Mouse (Mus musculus) layer of hippocampus, adult 18-20 months (tissue): Measurements from ENCODE around the gene Lrrc49. TPM values are rescaled to one million over a fixed set of nuclear protein-coding genes. Genes with fewer than 3 reads are reported as not detected.

Experiments
- DNase-seq, 2 experiments: peaks; one replicate each; pipeline ENCODE4 v3.0.0; 2022; ENCODE audit warnings: low spot score in 2 of 2
- total RNA-seq, 2 experiments: library from RNA; stranded (reverse); gene quantifications; 2 replicates each; pipeline ENCODE4 v1.2.3; 2021

The Lrrc49 gene
- total RNA-seq, 2 experiments from 2014 or later: 59.4 to 61.0 TPM

- DNase-seq: no peak
These were observed 11.5 kb downstream of the Lrrc49 start for GRCm38 (mm10) chr9:60676429-60676828.

DNA sequence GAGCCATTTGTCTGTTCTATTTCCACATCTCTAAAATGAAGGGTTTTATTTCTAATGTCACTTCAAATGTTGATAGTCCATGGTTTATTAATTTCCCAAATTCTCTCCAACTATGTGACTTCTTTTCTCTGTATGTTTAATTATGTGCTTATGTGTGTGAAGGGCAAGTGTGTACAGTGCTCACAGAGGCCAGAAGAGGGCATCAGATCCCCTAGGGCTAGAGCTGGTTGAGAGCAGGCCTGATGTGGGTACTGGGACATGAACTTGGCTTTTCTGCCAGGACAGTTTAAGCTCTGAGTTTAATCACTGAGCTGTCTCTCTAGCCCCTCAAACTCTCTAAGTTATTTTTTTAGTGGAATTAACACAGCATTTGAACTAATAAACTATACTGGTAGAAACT, 13.2 kb downstream of the Lrrc49 start:
- no peak for DNase-seq

DNA sequence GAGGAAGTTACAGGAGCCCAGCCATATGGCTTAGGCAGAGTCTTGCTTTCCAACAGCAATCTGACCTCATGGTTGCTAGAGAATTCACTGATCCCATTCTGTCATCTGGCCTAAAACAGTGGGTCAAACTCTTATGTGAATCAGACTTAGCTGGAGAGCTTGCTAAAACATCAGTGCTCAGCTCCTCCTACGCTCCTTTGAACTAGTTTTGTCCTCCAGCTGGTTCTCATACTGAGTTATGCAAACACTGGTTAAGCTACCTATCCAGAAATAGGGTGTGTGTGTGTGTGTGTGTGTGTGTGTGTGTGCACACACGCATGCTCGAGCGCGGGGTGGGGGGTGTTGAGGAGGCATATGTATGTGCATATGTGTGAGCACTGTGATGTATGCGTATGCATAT, 15.4 kb downstream of the Lrrc49 start:
- no peak for DNase-seq

DNA sequence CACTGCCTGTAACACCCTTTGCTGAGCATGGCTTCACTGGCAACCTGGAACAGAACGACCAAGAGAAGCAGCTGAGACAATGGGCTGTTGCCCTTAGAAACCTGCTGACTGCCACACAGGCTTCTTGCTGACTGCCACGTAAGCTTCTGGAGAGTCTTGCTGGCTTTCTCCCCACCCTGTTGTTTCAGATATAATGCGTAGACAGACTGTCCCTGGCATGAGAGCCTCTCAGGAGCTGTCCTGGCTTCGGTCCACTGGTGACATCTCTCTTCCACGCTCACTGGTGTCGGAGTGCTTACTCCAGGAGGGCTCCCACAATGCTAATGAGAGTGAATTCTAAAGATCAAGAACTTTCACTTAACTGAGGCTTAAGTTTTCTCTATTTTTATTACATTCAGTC, 19.1 kb downstream of the Lrrc49 start:
- no peak for DNase-seq

- DNase-seq: no peak
These were observed 22.4 kb downstream of the Lrrc49 start for GRCm38 (mm10) chr9:60665535-60665934.

DNA sequence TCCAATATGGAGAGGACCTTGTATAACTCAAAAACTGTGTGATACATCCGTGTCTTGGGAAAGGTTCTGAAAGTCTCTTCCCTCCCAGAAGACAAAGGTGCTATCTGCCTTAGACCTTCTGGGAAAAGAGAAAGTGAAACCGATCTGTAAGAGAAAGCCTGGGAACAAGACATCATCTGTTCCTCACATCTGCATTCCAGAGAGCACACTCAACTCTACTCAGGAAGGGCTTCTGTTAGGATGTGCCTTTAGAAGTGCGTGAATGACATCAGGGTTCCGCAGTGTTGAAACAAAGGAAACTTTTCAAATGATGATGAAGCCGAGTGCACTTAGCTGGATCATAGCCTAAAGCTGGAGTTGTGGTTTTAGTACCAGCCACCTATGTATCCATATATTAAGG, 23.1 kb downstream of the Lrrc49 start:
- no peak for DNase-seq

DNA sequence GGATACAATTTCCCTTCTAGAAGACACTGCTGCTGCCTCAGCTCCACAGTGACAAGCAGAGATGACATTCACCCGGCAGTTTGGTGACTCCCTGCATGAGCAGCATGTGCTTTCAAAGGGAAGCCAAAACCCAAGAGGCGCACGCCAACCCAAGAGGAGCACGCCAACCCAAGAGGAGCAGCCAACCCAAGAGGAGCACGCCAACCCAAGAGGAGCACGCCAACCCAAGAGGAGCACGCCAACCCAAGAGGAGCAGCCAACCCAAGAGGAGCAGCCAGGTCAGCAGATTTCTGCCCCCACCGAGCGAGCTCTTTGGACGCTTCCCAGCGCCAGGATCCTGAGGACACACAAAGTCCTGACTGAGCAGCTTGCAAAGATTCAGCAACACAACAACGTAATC, 23.6 kb downstream of the Lrrc49 start:
- DNase-seq: peak; percentile 42 to 67

- DNase-seq: no peak
These were observed 25.0 kb downstream of the Lrrc49 start for GRCm38 (mm10) chr9:60662936-60663335.

DNA sequence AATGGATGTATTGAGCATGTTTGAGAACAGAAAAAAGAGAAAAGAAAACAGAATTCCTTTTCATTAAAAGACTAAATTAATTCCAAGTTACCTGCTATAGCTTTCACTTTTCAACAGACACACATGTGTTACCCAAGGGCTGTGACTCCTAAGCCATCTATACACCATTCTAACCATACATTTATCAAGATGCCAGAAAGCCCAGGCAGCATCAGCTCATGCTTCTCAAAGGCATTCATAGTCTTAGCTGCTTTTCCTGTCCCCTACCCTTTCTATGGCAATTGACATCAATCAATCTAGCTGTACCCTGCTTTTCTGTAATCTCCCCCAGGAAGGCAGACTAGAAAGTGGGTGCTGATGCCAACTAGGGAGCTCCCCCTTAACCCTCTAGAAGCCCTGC, 34.4 kb downstream of the Lrrc49 start:
- no peak for DNase-seq

DNA sequence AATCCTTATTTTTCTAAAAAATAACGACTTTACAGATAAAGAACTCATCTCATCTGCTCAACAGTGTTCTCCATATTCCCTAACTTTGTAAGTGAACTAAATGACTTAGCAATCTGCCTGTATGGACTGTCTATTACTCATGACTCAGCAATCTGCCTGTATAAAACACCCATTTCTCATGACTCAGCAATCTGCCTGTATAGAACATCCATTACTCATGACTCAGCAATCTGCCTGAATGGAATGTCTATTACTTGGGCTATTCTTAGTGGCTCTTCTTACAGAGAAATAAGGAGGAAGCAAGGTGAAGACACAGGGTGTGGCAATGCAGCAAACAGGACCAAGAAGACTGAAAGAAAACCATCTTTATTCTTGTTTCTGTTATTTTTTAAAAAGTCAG, 34.8 kb downstream of the Lrrc49 start:
- DNase-seq: no peak

GRCm38 (mm10) chr9:60650277-60650676, 37.7 kb downstream of the Lrrc49 start:
- no peak for DNase-seq

DNA sequence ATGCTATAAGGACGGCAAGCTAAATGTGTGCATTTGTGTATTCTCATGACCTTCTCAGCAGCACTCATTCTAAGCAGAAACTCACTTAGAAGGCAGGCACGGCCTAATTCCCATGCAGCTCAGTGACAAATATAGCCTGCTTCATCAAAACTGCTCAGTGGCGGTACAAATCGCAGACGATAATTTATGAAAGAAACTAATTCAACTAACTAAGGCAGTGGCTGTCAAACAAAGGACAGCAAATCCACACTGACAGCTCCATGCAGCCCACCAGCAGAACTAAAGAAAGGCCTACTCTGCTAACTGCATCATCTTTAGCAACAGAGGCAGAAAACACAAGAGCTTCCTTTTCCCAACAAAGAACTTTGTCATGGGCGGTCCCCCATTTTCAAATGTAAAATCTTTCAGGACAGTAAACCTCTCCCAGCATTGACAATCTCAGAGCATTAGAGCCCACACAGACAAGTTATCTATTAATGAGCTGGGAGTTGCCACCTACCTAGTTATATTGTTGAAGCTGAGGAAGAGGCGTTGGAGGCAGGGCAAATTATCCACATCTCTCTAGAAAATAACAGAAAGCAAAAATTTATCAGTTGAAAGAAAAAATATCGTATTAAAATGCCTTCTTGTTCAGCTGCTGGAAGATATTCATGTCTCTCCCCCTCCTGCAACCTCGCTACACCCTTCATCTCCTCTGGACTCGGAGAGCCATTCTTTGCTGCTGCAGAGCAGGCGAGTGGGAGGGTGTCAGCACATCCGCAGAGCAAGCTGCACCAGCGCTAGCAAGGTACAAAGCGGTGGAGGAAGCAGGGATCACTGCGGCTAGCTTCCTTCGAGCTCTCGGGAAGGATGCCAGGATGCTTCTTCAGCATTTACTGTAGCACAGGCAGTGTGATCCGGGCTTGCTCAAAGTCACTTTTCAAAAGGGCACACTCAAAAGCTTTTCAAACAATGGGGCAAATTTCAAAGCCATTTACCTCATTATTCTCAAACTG, 38.7 kb downstream of the Lrrc49 start:
- peak in 1 of 2 experiments; percentile 63 for DNase-seq

- no peak for DNase-seq
These were observed 54.4 kb downstream of the Lrrc49 start for GRCm38 (mm10) chr9:60633601-60634000.

GRCm38 (mm10) chr9:60626311-60626791, 61.6 kb downstream of the Lrrc49 start:
- no peak for DNase-seq

- no peak for DNase-seq
These were observed 62.1 kb downstream of the Lrrc49 start for GRCm38 (mm10) chr9:60625895-60626294.

GRCm38 (mm10) chr9:60616946-60617345, 71.0 kb downstream of the Lrrc49 start:
- DNase-seq: no peak

DNA sequence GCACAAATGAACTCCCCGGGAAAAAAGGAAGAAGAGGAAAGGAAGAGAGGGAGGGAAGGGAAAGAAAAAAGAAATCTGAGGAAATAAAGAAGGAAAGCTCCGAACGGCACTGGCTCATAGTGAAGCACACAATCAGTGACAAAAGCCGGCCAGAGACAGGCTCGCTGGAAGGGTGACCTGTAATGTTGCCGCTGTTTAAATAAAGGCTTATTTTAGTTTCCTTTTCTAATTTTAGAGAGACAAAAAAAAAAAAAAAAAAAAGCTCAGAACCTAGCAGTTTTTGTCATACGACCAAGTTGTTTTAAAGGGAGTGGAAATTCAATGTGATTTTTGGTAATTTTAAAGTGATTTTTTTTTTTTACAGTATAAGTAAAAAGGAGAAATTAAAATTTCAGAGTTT, 71.6 kb downstream of the Lrrc49 start:
- no peak for DNase-seq

DNA sequence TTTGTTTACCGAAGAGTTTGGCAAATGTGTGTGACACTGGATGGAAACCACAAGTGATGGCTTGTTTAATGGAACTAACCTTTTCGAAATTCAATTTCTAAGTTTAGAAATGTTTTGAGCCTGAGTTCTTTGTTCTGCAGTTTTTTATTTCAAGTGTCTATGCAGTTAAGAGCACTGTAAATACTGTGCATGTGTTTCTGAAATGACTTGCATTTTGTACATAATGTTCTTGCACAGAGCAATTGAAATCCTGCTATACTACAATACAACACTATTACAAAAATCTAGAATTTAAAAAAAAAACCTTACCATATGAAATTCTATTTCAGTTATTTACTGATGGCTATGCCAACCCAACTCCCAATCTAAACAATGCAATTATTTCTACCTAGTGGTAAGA, 75.7 kb downstream of the Lrrc49 start:
- DNase-seq: no peak

GRCm38 (mm10) chr9:60610194-60610593, 77.8 kb downstream of the Lrrc49 start:
- DNase-seq: no peak

DNA sequence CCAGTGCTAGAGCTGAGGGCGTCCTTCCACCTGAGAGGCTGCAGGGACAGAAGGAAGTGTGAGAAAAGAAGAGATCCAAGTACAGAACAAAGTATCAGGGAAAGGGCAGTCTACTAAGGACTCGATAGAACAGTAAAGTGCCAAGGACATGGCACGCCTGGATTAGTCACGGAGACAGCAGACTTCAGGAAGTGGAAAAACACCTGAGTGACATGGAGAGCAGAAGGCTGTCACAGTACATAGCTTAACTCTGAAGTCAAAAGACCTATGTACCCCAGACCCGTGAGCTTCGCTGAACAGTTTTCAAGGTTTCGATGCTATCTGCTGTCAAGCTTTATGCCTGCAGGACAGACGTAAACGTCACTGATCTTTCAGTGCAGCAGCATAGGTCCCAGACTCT, 79.1 kb downstream of the Lrrc49 start:
- no peak for DNase-seq

- no peak for DNase-seq
These were observed 79.9 kb downstream of the Lrrc49 start for GRCm38 (mm10) chr9:60608086-60608485.

DNA sequence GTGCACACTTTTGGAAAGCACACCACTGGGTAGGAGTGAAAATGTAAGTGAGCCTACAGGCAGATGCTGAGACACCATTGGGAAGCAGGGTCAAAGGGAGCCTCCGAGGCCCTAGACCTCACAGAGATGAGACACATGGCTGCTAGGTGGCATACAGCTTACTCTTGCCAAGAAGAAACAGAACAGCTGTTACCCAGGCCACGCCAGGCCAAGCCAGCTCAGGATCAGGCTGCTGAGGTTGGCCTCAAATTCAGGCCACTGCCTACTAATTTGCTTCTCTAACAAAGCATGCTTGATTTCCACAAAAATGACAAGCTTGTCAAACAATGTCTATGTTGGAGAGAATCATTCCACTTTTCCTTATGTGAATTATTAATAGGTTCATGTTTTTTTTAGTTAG, 83.0 kb downstream of the Lrrc49 start:
- DNase-seq: no peak

DNA sequence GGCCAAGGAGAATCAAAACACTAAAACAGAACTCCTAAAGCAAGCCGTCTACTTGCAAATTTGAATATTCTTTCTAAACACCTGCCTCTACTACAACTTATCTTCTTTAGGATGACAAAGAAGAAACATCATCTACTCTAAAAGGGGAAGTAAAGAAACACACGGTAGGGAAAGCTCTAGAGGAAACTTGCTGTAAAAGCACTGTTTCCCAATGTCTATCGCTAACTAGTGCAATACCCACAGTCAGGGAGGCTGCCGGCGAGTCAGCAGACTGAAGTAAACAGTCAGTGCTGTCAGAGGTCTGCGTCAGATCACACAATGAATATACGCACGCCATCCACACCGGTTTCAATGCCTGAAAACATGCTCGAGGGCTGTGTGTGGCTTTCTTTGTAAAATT, 86.0 kb downstream of the Lrrc49 start:
- DNase-seq: no peak
